Mouse (Mus musculus) cortical plate, adult 2 months (tissue): ENCODE measurements around the gene Rapgef2.

Source experiments
- CTCF ChIP-seq: fragments of 200-500 bp; IDR thresholded peaks from 2 replicates; pipeline ENCODE4 v1.5.1; 2011; ENCODE audit warnings: mild to moderate bottlenecking, control low read depth, low read length; ENCODE audit not compliant: insufficient read depth; ENCODE audit errors: extremely low read depth
- POLR2A ChIP-seq: fragments of 200-500 bp; IDR thresholded peaks from 2 replicates; pipeline ENCODE4 v1.6.1; 2011; ENCODE audit warnings: mild to moderate bottlenecking, low read length, control low read depth; ENCODE audit not compliant: insufficient read depth; ENCODE audit errors: extremely low read depth

- TF ChIP-seq POLR2A (no peak), CTCF (no peak)
Observed at GRCm38 (mm10) chr3:79261816-79262316, 24.5 kb downstream of the Rapgef2 start.
